Mouse (Mus musculus) heart, postnatal 4 days (tissue): ENCODE results near the gene Fndc3c1. TPM values are rescaled to one million over a fixed set of nuclear protein-coding genes. Genes with fewer than 3 reads are reported as not detected.
"Not testable (repeated sequence)": the region's sequence is repeated elsewhere in the genome, so short reads cannot be mapped to it uniquely, and the experiment has no call there.

ENCODE experiments used
- DNase-seq: peaks from one replicate; pipeline ENCODE4 v3.0.0; 2021
- microRNA-seq, 2 experiments: library from miRNA; unstranded; fragments of <30 nt; microRNA quantifications; one replicate each; pipeline ENCODE4 v1.2.0; 2021 to 2022
- total RNA-seq, 2 experiments: library from RNA; stranded (reverse); gene quantifications; 2 replicates each; pipeline ENCODE4 v1.2.3; 2021

Fndc3c1 gene
- under 1 TPM; 0.31 to 0.99 TPM for total RNA-seq

DNA sequence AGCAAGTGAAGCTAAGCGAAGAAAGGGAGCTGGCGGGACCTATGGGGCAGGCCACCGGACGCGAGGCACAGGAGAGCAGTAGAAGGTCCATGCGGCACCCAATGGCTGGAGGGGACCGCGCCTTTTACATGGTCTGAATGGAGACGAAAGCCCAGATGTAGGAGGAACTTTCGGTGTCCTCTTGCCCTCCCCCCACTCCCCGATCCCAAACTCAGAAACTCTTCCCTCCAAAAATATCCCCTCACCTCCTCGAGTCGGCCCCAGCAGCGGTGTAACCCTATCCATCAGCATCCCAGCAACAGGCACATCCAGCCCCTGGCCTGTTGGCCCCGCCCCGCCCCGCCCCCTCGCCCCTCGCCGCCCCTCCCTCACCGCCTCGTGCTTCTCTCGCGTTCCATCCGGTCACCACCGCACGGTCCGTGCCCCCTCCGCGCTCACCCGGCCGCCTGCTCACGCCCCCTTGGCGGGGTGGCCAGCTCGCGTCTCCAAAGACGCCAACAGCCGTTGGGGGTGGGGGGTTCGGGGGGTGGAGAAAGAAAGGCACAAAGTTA, at the start of gene Fndc3c1:
Gene Fndc3c1 (minus strand): TSS at position 301 of the 551 bp plus-strand sequence.
- DNase-seq: peak; percentile 18

- no peak for DNase-seq
Measured at GRCm38 (mm10) chrX:106486451-106486850, 1.2 kb upstream of the Fndc3c1 start.

GRCm38 (mm10) chrX:106485671-106486070, 470 bp upstream of the Fndc3c1 start:
- no peak for DNase-seq

- DNase-seq: not testable (repeated sequence)
Measured at GRCm38 (mm10) chrX:106479891-106480290, 5.3 kb downstream of the Fndc3c1 start.

GRCm38 (mm10) chrX:106385304-106385703, 99.9 kb downstream of the Fndc3c1 start:
- DNase-seq: no peak

DNA sequence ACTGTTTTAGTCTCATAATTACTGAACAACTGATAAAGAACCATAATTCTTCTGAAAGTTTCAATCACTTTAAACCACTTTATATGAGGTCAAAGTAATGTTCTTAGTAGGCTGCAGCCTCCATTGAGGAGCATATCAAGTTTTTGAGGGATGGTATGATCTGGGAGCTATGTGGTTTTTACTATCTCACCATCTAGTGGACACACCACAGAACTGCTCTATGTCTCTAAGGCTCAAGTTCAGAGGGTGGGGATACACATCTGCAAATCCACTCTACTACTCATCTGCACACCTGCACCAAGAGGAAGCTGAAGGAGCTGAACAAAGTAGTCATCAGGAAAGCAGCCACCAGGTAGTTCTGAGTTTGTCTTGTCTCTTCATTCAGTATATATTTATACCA, 104.6 kb downstream of the Fndc3c1 start:
- no peak for DNase-seq

Small RNA genes lying within 50 kb of the gene (microRNA-seq; reads per million reads assigned to microRNA genes)
- gene Gm27428: 0 reads per million in 2 experiments

Other genes starting within 250 kb of the Fndc3c1 start
- gene Fnd3c2, start 230.0 kb downstream of the Fndc3c1 start, total RNA-seq: not detected
- not detected for gene Gm5127, start 97.8 kb upstream of the Fndc3c1 start, total RNA-seq
- 1 to 10 TPM; 1.1 to 2.9 TPM for gene Cysltr1, start 118.3 kb upstream of the Fndc3c1 start, total RNA-seq